Mouse (Mus musculus): ENCODE data around the gene Hdgfl2. TPM values are rescaled to one million over a fixed set of nuclear protein-coding genes. Genes with fewer than 3 reads are reported as not detected.
"Not testable (repeated sequence)": the region's sequence is repeated elsewhere in the genome, so short reads cannot be mapped to it uniquely, and the experiment has no call there.

The Hdgfl2 gene
- total RNA-seq, 4 experiments from 2014 or later, result 55.6 to 123 (median 80.3) TPM

GRCm38 (mm10) chr17:56106436-56106835, 27.0 kb downstream of the Hdgfl2 start:
- DNase-seq, result not testable (repeated sequence)

- no peak for DNase-seq
Measured at GRCm38 (mm10) chr17:56106981-56107380, 27.5 kb downstream of the Hdgfl2 start.

GRCm38 (mm10) chr17:56107736-56108135, 28.3 kb downstream of the Hdgfl2 start:
- no peak for DNase-seq

GRCm38 (mm10) chr17:56108334-56109044, 29.1 kb downstream of the Hdgfl2 start:
- DNase-seq, result peak; percentile 67

- DNase-seq, result no peak
Measured at GRCm38 (mm10) chr17:56109219-56110051, 30.0 kb downstream of the Hdgfl2 start, which contains the start of gene Plin4. Gene Plin4 (minus strand): TSS chr17:56109803.

- no peak for DNase-seq
Measured at GRCm38 (mm10) chr17:56110571-56110970, 31.1 kb downstream of the Hdgfl2 start.

- no peak for DNase-seq
Measured at GRCm38 (mm10) chr17:56111021-56111420, 31.6 kb downstream of the Hdgfl2 start.

GRCm38 (mm10) chr17:56111864-56112263, 32.4 kb downstream of the Hdgfl2 start:
- DNase-seq, result no peak

- DNase-seq, result no peak
Measured at GRCm38 (mm10) chr17:56112743-56113142, 33.3 kb downstream of the Hdgfl2 start.

GRCm38 (mm10) chr17:56116193-56116592, 36.8 kb downstream of the Hdgfl2 start:
- no peak for DNase-seq

GRCm38 (mm10) chr17:56117251-56117710, 37.8 kb downstream of the Hdgfl2 start, which contains the start of gene Plin5:
Gene Plin5 (minus strand): TSS chr17:56117596.
- peak; percentile 74 for DNase-seq

GRCm38 (mm10) chr17:56119431-56119830, 40.0 kb downstream of the Hdgfl2 start:
- DNase-seq, result no peak

- no peak for DNase-seq
Measured at GRCm38 (mm10) chr17:56119981-56120880, 40.8 kb downstream of the Hdgfl2 start.

GRCm38 (mm10) chr17:56121826-56122225, 42.4 kb downstream of the Hdgfl2 start, which contains the start of gene Lrg1:
Gene Lrg1 (minus strand): TSS chr17:56122001.
- DNase-seq, result no peak

GRCm38 (mm10) chr17:56123161-56123560, 43.7 kb downstream of the Hdgfl2 start:
- DNase-seq, result no peak

- no peak for DNase-seq
Measured at GRCm38 (mm10) chr17:56123681-56124340, 44.4 kb downstream of the Hdgfl2 start.

GRCm38 (mm10) chr17:56124377-56125275, 45.2 kb downstream of the Hdgfl2 start:
- no peak for DNase-seq

GRCm38 (mm10) chr17:56125276-56125630, 45.8 kb downstream of the Hdgfl2 start:
- DNase-seq, result no peak

GRCm38 (mm10) chr17:56126175-56126574, 46.7 kb downstream of the Hdgfl2 start:
- no peak for DNase-seq

- no peak for DNase-seq
Measured at GRCm38 (mm10) chr17:56128246-56128645, 48.8 kb downstream of the Hdgfl2 start.

- DNase-seq, result no peak
Measured at GRCm38 (mm10) chr17:56131136-56131535, 51.7 kb downstream of the Hdgfl2 start.
